Mouse (Mus musculus) gastrocnemius, postnatal 36 days (tissue): ENCODE measurements around the gene Itgae. TPM values are rescaled to one million over a fixed set of nuclear protein-coding genes. Genes with fewer than 3 reads are reported as not detected.

Experiments used
- DNase-seq, 2 experiments: peaks; one replicate each; pipeline ENCODE4 v3.0.0; 2022
- intact Hi-C: fragments of 180-260 bp; cut with DNase I; formaldehyde crosslinking; loops from one replicate; pipeline ENCODE4 v1.15.1; 2025
- total RNA-seq, 2 experiments: library from RNA; stranded (reverse); gene quantifications; 2 replicates each; pipeline ENCODE4 v1.2.3; 2021

Gene Itgae
- total RNA-seq, 2 experiments from 2014 or later = 0.07 to 0.13 TPM

GRCm38 (mm10) chr11:73177895-73178294, 87.5 kb downstream of the Itgae start:
- DNase-seq = no peak
- intact Hi-C loops = no loop called here

- DNase-seq = no peak
- intact Hi-C loops = no loop called here
Observed at GRCm38 (mm10) chr11:73185872-73186615, 95.7 kb downstream of the Itgae start.

GRCm38 (mm10) chr11:73187231-73187630, 96.8 kb downstream of the Itgae start:
- intact Hi-C loops = no loop called here
- DNase-seq = no peak

GRCm38 (mm10) chr11:73193047-73193446, 102.7 kb downstream of the Itgae start:
- no peak for DNase-seq
- intact Hi-C loops = no loop called here

GRCm38 (mm10) chr11:73194444-73194843, 104.1 kb downstream of the Itgae start:
- intact Hi-C loops = no loop called here
- DNase-seq = no peak

Other genes starting within 250 kb of the Itgae start
- gene Atp2a3, start 129.4 kb upstream of the Itgae start, total RNA-seq = 1 to 10 TPM; 6.4 to 7.6 TPM
- gene P2rx1, start 91.5 kb upstream of the Itgae start, total RNA-seq = under 1 TPM; 0.20 to 0.32 TPM
- 1 to 10 TPM in 1 of 2 experiments, under 1 TPM in 1; 0.71 to 1.2 TPM for gene Camkk1, start 71.6 kb upstream of the Itgae start, total RNA-seq
- 1 to 10 TPM; 2.6 to 2.9 TPM for gene Ncbp3, start 42.8 kb upstream of the Itgae start, total RNA-seq
- under 1 TPM; 0.15 to 0.18 TPM for gene Haspin, start 47.7 kb downstream of the Itgae start, total RNA-seq
- 1 to 10 TPM; 6.9 to 8.6 TPM for gene P2rx5, start 69.8 kb downstream of the Itgae start, total RNA-seq
- gene Emc6, start 86.5 kb downstream of the Itgae start, total RNA-seq = 10 to 100 TPM; 74.4 to 90.9 TPM
- 10 to 100 TPM in 1 of 2 experiments, 1 to 10 TPM in 1; 9.3 to 10.5 TPM for gene Tax1bp3, start 86.5 kb downstream of the Itgae start, total RNA-seq
- 1 to 10 TPM; 5.3 to 5.5 TPM for gene Ctns, start 108.5 kb downstream of the Itgae start, total RNA-seq
- under 1 TPM; 0.47 to 0.69 TPM for gene Shpk, start 108.9 kb downstream of the Itgae start, total RNA-seq
- under 1 TPM; 0.15 TPM for gene Trpv1, start 143.7 kb downstream of the Itgae start, total RNA-seq
- gene Trpv3, start 176.8 kb downstream of the Itgae start, total RNA-seq = not detected
- gene Aspa, start 239.0 kb downstream of the Itgae start, total RNA-seq = 1 to 10 TPM; 1.7 to 3.8 TPM
- not detected for gene Gm49340, start 239.2 kb downstream of the Itgae start, total RNA-seq
- gene Spata22, start 239.2 kb downstream of the Itgae start, total RNA-seq = not detected